Mouse (Mus musculus): ENCODE measurements around the gene Wasf2.

The Wasf2 gene

GRCm38 (mm10) chr4:133175274-133175673 lies 45.0 kb downstream of the Wasf2 start:
- DNase-seq (ENCODE audit: inconsistent ontology term), result no peak

GRCm38 (mm10) chr4:133175998-133176760 lies 45.9 kb downstream of the Wasf2 start:
- peak; percentile 51 for DNase-seq (ENCODE audit: inconsistent ontology term)

GRCm38 (mm10) chr4:133176761-133177403 lies 46.6 kb downstream of the Wasf2 start:
- DNase-seq (ENCODE audit: inconsistent ontology term), result no peak

- no peak for DNase-seq (ENCODE audit: inconsistent ontology term)
Observed at GRCm38 (mm10) chr4:133178305-133178704, 48.0 kb downstream of the Wasf2 start.

GRCm38 (mm10) chr4:133179258-133179657 lies 49.0 kb downstream of the Wasf2 start:
- no peak for DNase-seq (ENCODE audit: inconsistent ontology term)

GRCm38 (mm10) chr4:133182439-133183033 lies 52.2 kb downstream of the Wasf2 start:
- no peak for DNase-seq (ENCODE audit: inconsistent ontology term)

- no peak for DNase-seq (ENCODE audit: inconsistent ontology term)
Observed at GRCm38 (mm10) chr4:133184031-133184897, 54.0 kb downstream of the Wasf2 start.

- DNase-seq (ENCODE audit: inconsistent ontology term), result peak; percentile 86
Observed at GRCm38 (mm10) chr4:133184898-133185665, 54.8 kb downstream of the Wasf2 start.

GRCm38 (mm10) chr4:133185893-133186292 lies 55.6 kb downstream of the Wasf2 start:
- DNase-seq (ENCODE audit: inconsistent ontology term), result no peak

- DNase-seq (ENCODE audit: inconsistent ontology term), result no peak
Observed at GRCm38 (mm10) chr4:133186856-133187255, 56.6 kb downstream of the Wasf2 start.

- DNase-seq (ENCODE audit: inconsistent ontology term), result no peak
Observed at GRCm38 (mm10) chr4:133189396-133189795, 59.1 kb downstream of the Wasf2 start.

- no peak for DNase-seq (ENCODE audit: inconsistent ontology term)
Observed at GRCm38 (mm10) chr4:133194482-133194881, 64.2 kb downstream of the Wasf2 start.

GRCm38 (mm10) chr4:133195014-133195413 lies 64.7 kb downstream of the Wasf2 start:
- DNase-seq (ENCODE audit: inconsistent ontology term), result no peak

GRCm38 (mm10) chr4:133196136-133196535 lies 65.8 kb downstream of the Wasf2 start:
- no peak for DNase-seq (ENCODE audit: inconsistent ontology term)

GRCm38 (mm10) chr4:133196852-133197251 lies 66.5 kb downstream of the Wasf2 start:
- DNase-seq (ENCODE audit: inconsistent ontology term), result peak; percentile 16

GRCm38 (mm10) chr4:133197355-133197754 lies 67.0 kb downstream of the Wasf2 start:
- peak; percentile 25 for DNase-seq (ENCODE audit: inconsistent ontology term)

GRCm38 (mm10) chr4:133197801-133198286 lies 67.5 kb downstream of the Wasf2 start:
- DNase-seq (ENCODE audit: inconsistent ontology term), result peak; percentile 45

- DNase-seq (ENCODE audit: inconsistent ontology term), result peak; percentile 66
Observed at GRCm38 (mm10) chr4:133198337-133199180, 68.3 kb downstream of the Wasf2 start.

GRCm38 (mm10) chr4:133199743-133200142 lies 69.4 kb downstream of the Wasf2 start:
- no peak for DNase-seq (ENCODE audit: inconsistent ontology term)

- peak; percentile 52 for DNase-seq (ENCODE audit: inconsistent ontology term)
Observed at GRCm38 (mm10) chr4:133200343-133200742, 70.0 kb downstream of the Wasf2 start.

Data from Muller cell, postnatal 12 days (primary cell).